Mouse (Mus musculus) cerebellum, postnatal 4 days (tissue): Measurements from ENCODE around the gene Alox15.
"Not testable (repeated sequence)": the region's sequence is repeated elsewhere in the genome, so short reads cannot be mapped to it uniquely, and the experiment has no call there.

Source experiments
- DNase-seq, 2 experiments: peaks; one replicate each; pipeline ENCODE4 v3.0.0; 2022; ENCODE audit warnings: low spot score in 2 of 2, mixed read lengths in 1 of 2

Alox15 gene

DNA sequence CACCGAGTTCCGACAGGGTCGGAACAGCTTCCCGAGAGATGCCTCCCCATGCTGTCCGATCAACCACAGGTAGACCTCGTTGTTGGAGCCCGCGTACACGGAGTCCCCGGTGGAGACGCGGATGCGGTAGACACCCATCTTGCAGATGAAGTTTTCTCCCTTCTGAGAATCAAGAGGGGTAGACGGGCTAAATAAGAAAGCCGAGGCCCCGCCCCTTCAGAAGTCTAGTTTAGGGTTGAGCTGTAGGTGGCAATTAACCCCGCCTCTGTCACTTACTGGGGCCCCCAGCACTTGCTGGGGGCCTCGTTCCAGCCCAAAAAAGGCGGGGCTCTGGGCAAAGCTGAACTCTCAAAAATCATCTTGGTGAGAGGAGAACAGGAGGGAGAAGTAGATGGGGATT, at the start of gene Alox15:
TSS of gene Alox15 (minus strand) at position 164 of the 400 bp plus-strand sequence.
- no peak for DNase-seq

- no peak for DNase-seq
These were observed 37.6 kb upstream of the Alox15 start for GRCm38 (mm10) chr11:70389421-70389820.

GRCm38 (mm10) chr11:70387436-70387835, 35.6 kb upstream of the Alox15 start:
- no peak for DNase-seq

DNA sequence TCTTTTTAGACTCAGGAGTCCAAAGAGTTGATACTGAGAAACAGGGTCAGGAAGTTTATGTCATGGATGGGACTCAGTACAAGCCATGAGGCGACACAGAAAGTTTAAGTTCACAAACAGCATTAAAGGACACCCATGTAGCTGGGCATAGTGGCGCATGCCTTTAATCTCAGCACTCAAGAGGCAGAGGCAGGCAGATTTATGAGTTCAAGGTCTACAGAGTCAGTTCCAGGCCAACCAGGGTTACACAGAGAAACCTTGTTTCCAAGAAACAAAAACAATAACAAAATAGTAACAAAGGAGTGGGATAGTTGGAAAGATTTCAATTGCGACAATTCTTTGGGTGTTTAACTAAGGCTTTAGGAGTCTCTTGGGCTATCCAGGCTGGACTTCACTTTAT, 32.3 kb upstream of the Alox15 start:
- no peak for DNase-seq

DNA sequence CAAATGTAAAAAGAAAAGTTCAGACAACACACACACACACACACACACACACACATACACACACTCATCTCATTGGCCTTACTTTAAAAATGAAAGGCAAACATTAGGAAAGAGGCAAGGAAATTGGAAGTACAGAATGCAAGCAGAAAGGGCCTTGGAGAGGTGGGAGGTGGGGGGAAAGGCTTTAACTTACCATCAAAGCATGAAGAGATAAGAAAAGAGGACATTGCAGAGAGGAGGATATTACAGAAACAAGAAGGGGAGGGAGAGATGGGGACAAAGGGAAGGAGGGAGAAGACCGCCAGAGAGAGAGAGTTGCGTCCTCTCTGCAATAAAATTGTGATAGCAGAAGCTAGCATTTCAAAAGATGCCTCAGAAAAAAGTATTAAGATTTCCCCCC, 29.5 kb upstream of the Alox15 start:
- DNase-seq: no peak

- DNase-seq: no peak
These were observed 28.7 kb upstream of the Alox15 start for GRCm38 (mm10) chr11:70380478-70381005.

GRCm38 (mm10) chr11:70376054-70376453, 24.2 kb upstream of the Alox15 start:
- DNase-seq: no peak

DNA sequence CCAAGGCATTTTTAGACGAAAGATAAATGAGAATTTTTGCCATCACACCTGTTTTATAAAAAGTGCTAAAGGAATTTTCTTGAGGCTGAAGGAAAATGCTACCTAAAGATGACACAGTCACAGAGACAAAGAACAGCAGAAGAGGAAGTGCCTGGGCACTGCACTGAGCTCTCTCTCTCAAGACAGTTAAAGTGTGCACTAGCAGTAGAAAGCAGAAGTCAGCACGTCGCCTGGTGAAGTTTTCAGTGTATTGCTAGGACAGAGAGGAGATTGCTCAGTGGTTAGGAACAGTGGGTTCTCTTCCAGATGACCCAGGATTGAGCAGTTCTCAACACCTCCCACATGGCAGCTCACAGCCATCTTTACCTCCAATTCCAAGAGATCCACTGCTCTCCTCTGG, 22.5 kb upstream of the Alox15 start:
- no peak for DNase-seq

DNA sequence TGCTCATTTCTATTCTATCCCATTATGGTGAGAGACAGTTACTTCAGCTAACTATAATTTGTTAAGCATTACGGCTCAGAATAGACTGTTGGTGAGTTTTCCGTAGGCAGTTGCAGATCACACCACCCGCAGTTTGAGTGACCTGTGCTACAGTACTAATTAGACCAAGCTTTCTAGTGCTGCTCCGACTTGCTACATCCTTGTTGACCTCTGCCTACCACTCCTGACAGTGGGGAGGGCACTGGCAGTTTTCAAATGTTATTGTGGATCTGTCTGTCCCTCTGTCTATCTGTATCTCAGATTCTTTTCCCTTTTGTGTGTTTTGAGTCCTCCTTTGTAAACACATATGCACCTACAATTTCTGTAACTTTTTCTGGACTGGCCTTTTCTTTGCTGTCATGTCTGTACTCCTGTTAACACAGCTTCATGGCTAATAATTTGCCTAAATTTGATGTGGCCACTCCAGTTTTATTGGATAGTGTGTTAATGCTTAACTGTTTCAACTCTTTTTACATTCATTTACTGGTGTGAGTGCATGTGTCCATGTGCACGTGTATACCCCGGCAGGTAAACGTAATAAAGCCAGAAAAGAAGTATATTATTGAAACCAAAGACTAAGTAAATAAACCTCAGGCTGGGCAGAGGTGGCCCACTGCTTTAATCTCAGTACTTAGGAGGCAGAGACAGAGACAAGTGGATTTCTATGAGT, 21.2 kb upstream of the Alox15 start:
- no peak for DNase-seq

DNA sequence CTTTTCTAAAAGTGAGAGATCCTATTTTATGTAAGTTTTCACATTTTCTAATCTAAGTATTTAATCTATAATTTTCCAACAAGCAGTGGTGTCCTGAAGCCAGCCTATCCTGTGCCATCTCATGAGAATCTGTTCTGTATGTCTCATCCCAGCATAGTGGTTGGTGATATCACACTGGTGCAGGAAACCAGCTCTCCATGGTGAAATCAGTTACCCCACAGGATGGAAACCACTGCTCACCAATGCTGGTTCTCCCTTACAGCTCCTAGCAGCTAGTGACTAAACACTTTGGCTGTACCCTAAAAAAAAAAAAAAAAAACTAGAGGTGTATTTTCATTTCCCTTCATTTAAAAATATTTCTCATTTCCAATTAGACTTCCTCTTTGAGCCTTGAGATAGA, 20.6 kb upstream of the Alox15 start:
- no peak for DNase-seq

- not testable (repeated sequence) for DNase-seq
These were observed 16.8 kb upstream of the Alox15 start for GRCm38 (mm10) chr11:70368626-70369025.

GRCm38 (mm10) chr11:70367701-70368100, 15.9 kb upstream of the Alox15 start:
- not testable (repeated sequence) for DNase-seq

DNA sequence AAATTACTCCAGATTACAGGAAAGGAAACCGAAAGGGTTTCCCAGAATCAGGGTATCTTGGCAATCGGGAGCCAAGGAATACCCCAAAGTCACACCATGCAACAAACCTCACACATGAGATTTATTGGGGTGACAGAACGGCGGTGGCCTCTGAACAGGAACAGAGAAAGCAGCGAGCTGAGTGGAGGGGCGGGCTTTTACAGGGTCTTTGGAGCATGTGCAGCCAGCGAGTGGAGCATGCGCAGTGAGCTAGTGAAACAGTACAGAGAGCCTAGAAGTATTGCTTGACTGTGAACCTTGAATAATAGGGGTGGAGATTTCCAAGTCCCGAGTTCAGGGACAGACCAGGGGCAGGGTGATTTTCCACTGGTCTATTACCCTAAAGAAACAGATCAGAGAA, 3.2 kb downstream of the Alox15 start:
- DNase-seq: no peak

DNA sequence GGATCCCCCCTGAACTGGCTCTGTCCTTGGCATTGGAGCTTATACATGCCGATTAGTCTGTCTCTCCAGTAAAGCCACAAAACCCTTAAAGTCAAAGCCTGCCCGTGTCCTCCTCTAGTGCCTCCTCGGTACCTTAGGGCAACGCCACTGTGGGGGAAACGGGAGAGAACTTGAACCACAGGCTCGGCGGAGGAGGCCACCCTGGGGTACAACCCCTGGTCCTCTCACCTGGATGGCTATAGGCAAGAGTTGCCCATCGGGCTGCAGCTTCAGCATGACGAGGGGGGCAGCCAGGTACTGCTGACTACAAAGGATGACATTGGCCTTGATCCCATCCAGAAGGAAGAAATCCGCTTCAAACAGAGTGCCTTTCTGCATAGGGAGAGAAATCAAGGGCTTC, 4.0 kb downstream of the Alox15 start:
- no peak for DNase-seq

- no peak for DNase-seq
These were observed 6.3 kb downstream of the Alox15 start for GRCm38 (mm10) chr11:70345546-70345945.

DNA sequence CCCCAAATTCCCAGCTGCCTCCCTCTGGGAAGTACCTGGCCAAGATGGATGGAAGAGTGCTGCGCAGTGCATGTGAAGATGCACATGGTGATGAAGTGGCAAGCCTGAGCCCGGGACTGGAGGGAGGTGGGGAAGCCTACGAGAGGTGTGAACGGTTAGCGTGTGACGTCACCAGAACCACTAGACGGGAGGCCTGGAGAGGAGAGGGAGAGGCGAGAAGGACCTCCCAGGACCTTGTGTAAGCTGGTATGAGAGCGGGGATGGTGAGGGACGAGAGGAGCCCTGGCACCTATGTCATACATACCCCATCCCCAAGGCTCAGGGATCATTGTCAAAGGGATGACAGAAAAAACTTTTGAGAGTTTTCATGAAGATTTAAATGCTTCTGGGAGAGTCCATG, 6.8 kb downstream of the Alox15 start:
- DNase-seq: no peak

- DNase-seq: no peak
These were observed 12.3 kb downstream of the Alox15 start for GRCm38 (mm10) chr11:70339481-70339880.

DNA sequence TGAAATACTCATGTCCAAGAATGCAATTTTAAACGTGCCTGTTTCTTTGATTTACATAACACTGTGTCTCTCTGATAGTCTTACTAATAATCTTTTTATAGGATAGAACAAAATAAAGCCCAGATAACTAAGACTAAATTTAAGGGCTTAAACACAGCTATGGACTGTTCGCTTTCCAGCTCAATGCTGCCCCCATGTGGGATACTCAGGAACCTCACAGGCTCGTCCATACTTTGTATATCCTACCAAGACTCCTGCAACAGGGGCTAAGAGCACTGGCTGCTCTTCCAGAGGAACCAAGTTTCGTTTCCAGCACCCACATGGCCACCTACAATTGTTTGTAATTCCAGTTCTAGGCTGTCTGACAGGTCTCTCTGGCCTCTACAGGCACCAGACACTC, 17.4 kb downstream of the Alox15 start:
- peak; percentile 64 to 78 for DNase-seq

GRCm38 (mm10) chr11:70324726-70325125, 27.1 kb downstream of the Alox15 start:
- DNase-seq: no peak

DNA sequence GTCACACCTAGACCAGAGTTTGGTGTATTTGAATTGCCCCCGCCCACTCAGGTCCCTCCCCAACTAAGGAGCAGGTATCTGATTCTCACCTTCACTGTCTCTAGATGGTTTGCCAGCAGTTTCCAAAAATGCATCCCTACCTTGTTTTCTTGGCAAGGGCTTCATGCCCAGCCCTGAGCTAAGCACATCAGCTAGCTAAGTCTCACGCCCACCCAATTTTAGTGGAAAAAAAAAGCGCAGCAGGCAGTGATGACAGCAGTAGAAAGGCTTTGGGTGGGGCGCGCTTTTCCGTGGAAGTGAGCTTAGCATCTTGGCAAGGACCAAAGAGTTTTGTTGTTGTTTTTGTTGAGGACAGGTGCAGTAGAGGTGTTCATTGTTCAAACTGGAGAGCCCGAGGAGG, 29.3 kb downstream of the Alox15 start, which contains the start of gene Alox12e:
TSS of gene Alox12e (minus strand) at position 101 of the 400 bp plus-strand sequence.
- no peak for DNase-seq

DNA sequence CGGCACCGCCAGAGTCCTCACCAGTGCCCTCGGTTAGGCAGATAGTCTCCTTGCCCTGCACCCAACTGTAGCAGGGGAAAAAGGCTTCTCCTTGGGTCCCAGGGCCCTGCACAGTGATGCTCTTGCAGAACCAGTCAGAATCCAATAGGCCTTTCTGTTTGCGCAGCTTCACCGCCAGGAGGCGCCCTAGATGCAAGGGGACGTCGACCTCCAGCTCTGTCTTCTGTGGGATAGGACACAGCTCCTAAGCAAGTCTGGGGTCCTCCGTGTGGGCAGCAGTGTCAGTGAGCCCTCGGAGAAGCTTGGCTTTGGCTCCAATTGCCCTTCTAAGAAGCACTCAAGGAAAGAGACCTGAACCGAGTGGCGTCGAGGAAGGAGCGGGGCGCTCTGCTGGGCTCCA, 30.2 kb downstream of the Alox15 start:
- DNase-seq: peak in 1 of 2 experiments; percentile 44

GRCm38 (mm10) chr11:70319614-70320013, 32.2 kb downstream of the Alox15 start:
- DNase-seq: no peak

- DNase-seq: no peak
These were observed 38.0 kb downstream of the Alox15 start for GRCm38 (mm10) chr11:70313833-70314232.

DNA sequence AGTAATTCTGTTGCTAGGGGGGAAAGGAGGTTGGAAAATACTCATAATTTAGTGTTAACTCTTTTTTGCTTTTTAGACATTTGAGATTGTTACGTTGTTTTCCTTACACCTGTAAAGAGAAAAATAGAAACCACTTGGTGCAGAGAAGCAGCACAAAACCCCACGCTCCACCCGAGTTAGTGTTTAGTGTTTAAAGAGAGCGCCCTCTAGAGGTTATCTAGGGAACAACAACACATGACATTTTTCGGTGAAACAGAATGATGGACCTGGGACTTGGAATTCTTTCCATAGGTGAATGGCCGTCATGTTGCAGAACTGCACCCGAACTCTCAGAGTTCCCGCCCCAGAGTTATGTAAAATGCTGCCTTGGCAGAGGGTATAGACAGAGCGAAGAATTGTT, 42.5 kb downstream of the Alox15 start:
- peak in 1 of 2 experiments; percentile 27 for DNase-seq
